Mouse (Mus musculus) embryo, embryonic 10 days (tissue): ENCODE measurements around the gene Zfp735.

Source experiments
- DNase-seq: peaks from one replicate; pipeline ENCODE4 v3.0.0-alpha.2; 2015; ENCODE audit warnings: low spot score

Gene Zfp735

DNA sequence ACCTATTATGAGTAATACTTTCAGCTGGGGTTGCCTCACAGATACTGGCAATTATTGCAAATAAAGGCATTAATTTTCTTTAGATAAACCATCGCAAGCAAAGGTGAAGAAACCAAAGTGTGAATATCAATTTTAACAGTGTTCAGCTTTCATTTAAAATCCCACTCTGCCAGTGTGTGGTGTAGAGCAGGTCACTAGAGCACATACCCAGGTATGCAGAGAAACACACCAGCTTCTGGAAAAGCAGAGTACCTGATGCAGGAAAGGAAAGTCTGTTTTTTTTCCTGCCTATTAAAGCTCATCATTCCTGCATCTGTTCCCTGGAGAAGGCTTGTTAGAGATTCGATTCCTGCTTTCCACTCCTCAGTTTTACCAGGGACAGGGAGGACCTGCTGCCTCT is at the start of gene Zfp735:
Zfp735 (plus strand) TSS at position 301 of the 400 bp plus-strand sequence.
- DNase-seq, result no peak

DNA sequence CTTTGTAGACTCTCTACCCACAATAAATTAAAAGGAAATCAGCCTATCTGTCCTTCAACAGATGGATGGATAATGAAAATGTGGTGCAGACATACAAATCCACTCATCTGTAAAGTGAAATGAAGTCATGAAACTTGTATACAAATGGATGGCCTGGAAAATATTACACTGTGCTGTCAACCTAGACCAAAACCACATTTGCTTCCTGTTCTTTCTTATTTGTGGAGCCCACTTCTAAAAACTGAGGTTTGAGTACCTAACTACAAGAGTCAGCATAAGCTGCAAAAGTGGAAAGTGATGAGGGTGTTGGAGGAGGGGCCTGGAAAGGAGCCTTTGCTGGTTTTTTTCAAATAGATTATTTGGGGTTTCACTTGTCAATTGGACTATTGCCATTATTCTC is 70.5 kb downstream of the Zfp735 start:
- DNase-seq, result no peak
